Mouse (Mus musculus): ENCODE results near the gene Msrb3.
A peak's percentile ranks its signal among the peaks of the same experiment; 100 is the strongest.

DNA sequence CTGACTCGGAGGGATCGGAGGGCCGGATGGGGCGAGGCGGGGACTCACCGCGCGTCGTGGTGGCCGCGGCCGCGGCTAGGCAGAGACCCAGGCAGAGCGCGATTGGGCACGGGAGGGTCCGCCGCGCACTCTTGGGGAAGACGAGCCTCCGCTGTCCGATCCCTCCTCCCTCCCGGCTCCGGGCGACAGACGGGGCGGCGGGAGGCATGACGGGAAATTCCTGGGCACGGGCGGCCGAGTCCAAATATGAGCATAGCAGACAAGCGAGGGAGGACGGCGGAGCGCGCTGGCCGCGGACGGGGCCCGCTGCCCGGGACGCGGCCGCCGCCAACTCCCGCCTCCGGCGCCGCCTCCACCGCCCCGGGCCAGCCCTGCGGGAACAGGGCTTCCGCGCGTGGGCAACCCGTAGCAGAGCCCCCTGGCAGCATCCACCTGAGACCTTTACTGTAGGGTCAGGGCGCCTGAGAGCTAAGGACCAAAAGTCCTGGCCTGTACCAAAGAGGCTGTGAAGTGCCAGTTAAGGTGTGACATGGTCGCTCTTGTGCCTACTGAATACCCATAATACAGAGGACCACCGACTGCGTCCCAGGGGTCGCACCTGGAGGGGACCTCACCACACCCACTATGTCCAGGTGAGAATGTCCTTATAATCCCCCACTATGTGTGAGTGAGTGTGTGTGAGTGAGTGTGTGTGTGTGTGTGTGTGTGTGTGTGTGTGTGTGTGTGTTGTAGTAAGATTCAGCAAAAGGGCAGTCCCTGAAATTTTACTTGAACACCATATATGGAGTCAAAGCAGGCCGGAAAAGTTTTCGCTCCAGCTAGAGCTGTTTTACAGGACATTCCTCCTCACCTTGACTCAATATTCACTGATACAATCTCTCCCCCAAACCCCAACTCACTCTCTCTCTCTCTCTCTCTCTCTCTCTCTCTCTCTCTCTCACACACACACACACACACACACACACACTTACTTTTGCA is at the start of gene Msrb3:
- no peak for TF ChIP-seq CTCF (conservative IDR thresholded peaks at IDR 0.05; ENCODE audit: insufficient read depth, insufficient read length, low read depth, low read length)
- peak; percentile 16 for TF ChIP-seq POLR2A (IDR thresholded peaks at IDR 0.05; ENCODE audit: low read depth, low read length)

Measured in kidney, adult 2 months (tissue).